Mouse (Mus musculus): Measurements from ENCODE around the gene Egfr. TPM values are rescaled to one million over a fixed set of nuclear protein-coding genes. Genes with fewer than 3 reads are reported as not detected.

Egfr gene
- polyA plus RNA-seq, 1 experiment from 2014 or later: 14.5 TPM

- TF ChIP-seq EP300 (IDR thresholded peaks at IDR 0.05) (no peak), CTCF (IDR thresholded peaks at IDR 0.05) (no peak)
- ATAC-seq (no peak), DNase-seq (ENCODE audit: low spot score) (peak; percentile 18)
- Histone ChIP-seq H3K36me3 (ENCODE audit: insufficient read depth, low read length) (no peaks in the 10 kb centered on the region), H3K27me3 (replicated peaks; ENCODE audit: insufficient read depth, low read length) (no peaks in the 10 kb centered on the region), H3K4me3 (ENCODE audit: low read depth, low read length) (peak overlapping the region; percentile 53), H3K4me2 (replicated peaks; ENCODE audit: low read depth, low read length) (peak overlapping the region; percentile 86), H3K9ac (replicated peaks; ENCODE audit: low read depth) (peak overlapping the region; percentile 55), H3K4me1 (ENCODE audit: insufficient read depth, low read depth, low read length) (no peaks in the 10 kb centered on the region), H3K27ac (ENCODE audit: low read length) (no peak overlapping the region), H3K9me3 (ENCODE audit: low read length) (no peaks in the 10 kb centered on the region)
- WGBS: 18% methylated on average over 18 of the region's 18 CpGs
These were observed 1.4 kb downstream of the Egfr start for GRCm38 (mm10) chr11:16753154-16754040.

- ATAC-seq (peak; percentile 54; the same call in 1 of the 2 replicates), DNase-seq (ENCODE audit: low spot score) (peak; percentile 17)
- WGBS: 46% methylated on average over 6 of the region's 6 CpGs
These were observed 7.9 kb downstream of the Egfr start for GRCm38 (mm10) chr11:16759930-16760329.

GRCm38 (mm10) chr11:16761184-16761583, 9.2 kb downstream of the Egfr start:
- Histone ChIP-seq H3K4me3 (ENCODE audit: low read depth, low read length) (no peak overlapping the region), H3K9ac (replicated peaks; ENCODE audit: low read depth) (no peak overlapping the region), H3K27ac (ENCODE audit: low read length) (no peak overlapping the region), H3K4me1 (ENCODE audit: insufficient read depth, low read depth, low read length) (no peaks in the 10 kb centered on the region), H3K36me3 (ENCODE audit: insufficient read depth, low read length) (no peaks in the 10 kb centered on the region), H3K4me2 (replicated peaks; ENCODE audit: low read depth, low read length) (no peak overlapping the region), H3K9me3 (ENCODE audit: low read length) (no peaks in the 10 kb centered on the region), H3K27me3 (replicated peaks; ENCODE audit: insufficient read depth, low read length) (no peaks in the 10 kb centered on the region)
- 85% methylated on average over 2 of the region's 2 CpGs for WGBS
- ATAC-seq: no peak
- no peak for TF ChIP-seq CTCF (IDR thresholded peaks at IDR 0.05)
- no peak for TF ChIP-seq EP300 (IDR thresholded peaks at IDR 0.05)
- no peak for DNase-seq (ENCODE audit: low spot score)

More at GRCm38 (mm10) chr11:16759930-16760329, 7.9 kb downstream of the Egfr start:
- Histone ChIP-seq H3K9ac (replicated peaks; ENCODE audit: low read depth) (no peak overlapping the region), H3K36me3 (ENCODE audit: insufficient read depth, low read length) (no peaks in the 10 kb centered on the region), H3K4me1 (ENCODE audit: insufficient read depth, low read depth, low read length) (no peaks in the 10 kb centered on the region), H3K27ac (ENCODE audit: low read length) (no peak overlapping the region), H3K27me3 (replicated peaks; ENCODE audit: insufficient read depth, low read length) (no peaks in the 10 kb centered on the region), H3K4me2 (replicated peaks; ENCODE audit: low read depth, low read length) (no peak overlapping the region), H3K4me3 (ENCODE audit: low read depth, low read length) (no peak overlapping the region), H3K9me3 (ENCODE audit: low read length) (no peaks in the 10 kb centered on the region)
- TF ChIP-seq CTCF (IDR thresholded peaks at IDR 0.05) (no peak), EP300 (IDR thresholded peaks at IDR 0.05) (0 out of 2 replicates have a peak, but pooled peaks have one; percentile 32)

GRCm38 (mm10) chr11:16766038-16766815, 14.2 kb downstream of the Egfr start:
- TF ChIP-seq CTCF (IDR thresholded peaks at IDR 0.05): no peak
- TF ChIP-seq EP300 (IDR thresholded peaks at IDR 0.05): no peak
- Histone ChIP-seq H3K27ac (ENCODE audit: low read length) (0 out of 2 replicates have a peak overlapping the region, but pooled peaks have one; percentile 7), H3K36me3 (ENCODE audit: insufficient read depth, low read length) (no peaks in the 10 kb centered on the region), H3K4me1 (ENCODE audit: insufficient read depth, low read depth, low read length) (peaks cover 4% of the 10 kb centered on the region), H3K9ac (replicated peaks; ENCODE audit: low read depth) (no peak overlapping the region), H3K4me3 (ENCODE audit: low read depth, low read length) (no peak overlapping the region), H3K4me2 (replicated peaks; ENCODE audit: low read depth, low read length) (no peak overlapping the region), H3K27me3 (replicated peaks; ENCODE audit: insufficient read depth, low read length) (no peaks in the 10 kb centered on the region), H3K9me3 (ENCODE audit: low read length) (no peaks in the 10 kb centered on the region)
- WGBS: 54% methylated on average over 9 of the region's 9 CpGs
- no peak for ATAC-seq
- peak; percentile 29 for DNase-seq (ENCODE audit: low spot score)

GRCm38 (mm10) chr11:16767984-16768383, 16.0 kb downstream of the Egfr start:
- DNase-seq (ENCODE audit: low spot score) (no peak), ATAC-seq (no peak)
- no peaks in the 10 kb centered on the region for H3K36me3 ChIP-seq (ENCODE audit: insufficient read depth, low read length)
- no peak overlapping the region for H3K27ac ChIP-seq (ENCODE audit: low read length)
- WGBS: 46% methylated on average over 2 of the region's 2 CpGs
- H3K4me2 ChIP-seq (replicated peaks; ENCODE audit: low read depth, low read length): no peak overlapping the region
- H3K4me3 ChIP-seq (ENCODE audit: low read depth, low read length): no peak overlapping the region
- TF ChIP-seq EP300 (IDR thresholded peaks at IDR 0.05) (no peak), CTCF (IDR thresholded peaks at IDR 0.05) (no peak)
- peaks cover 6% of the 10 kb centered on the region for H3K4me1 ChIP-seq (ENCODE audit: insufficient read depth, low read depth, low read length)
- no peaks in the 10 kb centered on the region for H3K9me3 ChIP-seq (ENCODE audit: low read length)
- no peaks in the 10 kb centered on the region for H3K27me3 ChIP-seq (replicated peaks; ENCODE audit: insufficient read depth, low read length)
- no peak overlapping the region for H3K9ac ChIP-seq (replicated peaks; ENCODE audit: low read depth)

- TF ChIP-seq CTCF (IDR thresholded peaks at IDR 0.05): no peak
- TF ChIP-seq EP300 (IDR thresholded peaks at IDR 0.05): no peak
- DNase-seq (ENCODE audit: low spot score) (no peak), ATAC-seq (no peak)
- no peaks in the 10 kb centered on the region for H3K36me3 ChIP-seq (ENCODE audit: insufficient read depth, low read length)
- 79% methylated on average over 4 of the region's 4 CpGs for WGBS
- no peak overlapping the region for H3K4me3 ChIP-seq (ENCODE audit: low read depth, low read length)
- no peak overlapping the region for H3K4me2 ChIP-seq (replicated peaks; ENCODE audit: low read depth, low read length)
- H3K27ac ChIP-seq (ENCODE audit: low read length): peak overlapping the region; percentile 49
- no peaks in the 10 kb centered on the region for H3K27me3 ChIP-seq (replicated peaks; ENCODE audit: insufficient read depth, low read length)
- H3K9me3 ChIP-seq (ENCODE audit: low read length): no peaks in the 10 kb centered on the region
- no peak overlapping the region for H3K9ac ChIP-seq (replicated peaks; ENCODE audit: low read depth)
- peaks cover 6% of the 10 kb centered on the region for H3K4me1 ChIP-seq (ENCODE audit: insufficient read depth, low read depth, low read length)
These were observed 17.3 kb downstream of the Egfr start for GRCm38 (mm10) chr11:16769276-16769675.

Data from lung, postnatal 0 days (tissue).